Mouse (Mus musculus): ENCODE results near the gene Tspan18. TPM values are rescaled to one million over a fixed set of nuclear protein-coding genes. Genes with fewer than 3 reads are reported as not detected.

The Tspan18 gene
- polyA plus RNA-seq, 1 experiment from 2014 or later = 16.9 TPM

DNA sequence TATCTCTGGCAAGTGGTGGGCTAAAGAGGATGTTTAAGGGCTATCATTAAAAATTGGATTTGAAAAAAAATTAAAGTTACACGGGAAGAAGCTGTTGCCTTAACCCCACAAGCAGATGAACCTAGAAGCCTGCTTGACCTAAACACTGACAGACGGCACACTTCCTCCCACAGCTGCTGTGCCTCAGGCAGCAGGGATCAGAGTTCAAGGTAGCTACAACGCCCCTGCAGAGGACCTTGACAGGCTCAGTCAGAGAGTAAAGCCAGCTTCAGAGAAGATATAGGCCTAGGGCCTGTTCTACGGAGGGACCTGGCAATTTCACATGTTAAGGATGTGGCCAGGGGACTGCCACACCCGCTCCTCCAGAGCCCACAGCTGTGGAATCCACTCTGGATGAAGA is 161.8 kb downstream of the Tspan18 start:
- Histone ChIP-seq H3K36me3 (no peaks in the 10 kb centered on the region), H3K9me3 (no peaks in the 10 kb centered on the region), H3K27me3 (no peaks in the 10 kb centered on the region), H3K9ac (replicated peaks) (no peak overlapping the region), H3K4me2 (replicated peaks) (no peak overlapping the region), H3K27ac (replicated peaks) (no peak overlapping the region), H3K4me1 (peaks cover 50% of the 10 kb centered on the region), H3K4me3 (no peak overlapping the region)
- WGBS = 73% methylated on average over 5 of the region's 5 CpGs
- no peak for ATAC-seq (replicated peaks)

GRCm38 (mm10) chr2:93171929-93172328 is 162.4 kb downstream of the Tspan18 start:
- no peak overlapping the region for H3K9ac ChIP-seq (replicated peaks)
- no peak overlapping the region for H3K4me3 ChIP-seq
- no peaks in the 10 kb centered on the region for H3K9me3 ChIP-seq
- 76% methylated on average over 6 of the region's 6 CpGs for WGBS
- H3K36me3 ChIP-seq = no peaks in the 10 kb centered on the region
- no peak overlapping the region for H3K4me2 ChIP-seq (replicated peaks)
- peaks cover 46% of the 10 kb centered on the region for H3K4me1 ChIP-seq
- no peaks in the 10 kb centered on the region for H3K27me3 ChIP-seq
- ATAC-seq (replicated peaks) = no peak
- no peak overlapping the region for H3K27ac ChIP-seq (replicated peaks)

GRCm38 (mm10) chr2:93170845-93171200 is 163.5 kb downstream of the Tspan18 start:
- 55% methylated on average over 5 of the region's 5 CpGs for WGBS
- peaks cover 39% of the 10 kb centered on the region for H3K4me1 ChIP-seq
- no peaks in the 10 kb centered on the region for H3K36me3 ChIP-seq
- 0 out of 2 replicates have a peak overlapping the region, but pooled peaks have one; percentile 20 for H3K27ac ChIP-seq (replicated peaks)
- no peak overlapping the region for H3K4me3 ChIP-seq
- no peaks in the 10 kb centered on the region for H3K27me3 ChIP-seq
- no peak overlapping the region for H3K4me2 ChIP-seq (replicated peaks)
- ATAC-seq (replicated peaks) = no peak
- H3K9ac ChIP-seq (replicated peaks) = no peak overlapping the region
- no peaks in the 10 kb centered on the region for H3K9me3 ChIP-seq

- Histone ChIP-seq H3K27ac (replicated peaks) (0 out of 2 replicates have a peak overlapping the region, but pooled peaks have one; percentile 20), H3K27me3 (no peaks in the 10 kb centered on the region), H3K4me1 (peaks cover 33% of the 10 kb centered on the region), H3K4me3 (no peak overlapping the region), H3K9me3 (no peaks in the 10 kb centered on the region), H3K4me2 (replicated peaks) (no peak overlapping the region), H3K9ac (replicated peaks) (no peak overlapping the region), H3K36me3 (no peaks in the 10 kb centered on the region)
- ATAC-seq (replicated peaks) = no peak
- WGBS = 67% methylated on average over 19 of the region's 19 CpGs
Observed at GRCm38 (mm10) chr2:93170156-93170844, 164.0 kb downstream of the Tspan18 start.

DNA sequence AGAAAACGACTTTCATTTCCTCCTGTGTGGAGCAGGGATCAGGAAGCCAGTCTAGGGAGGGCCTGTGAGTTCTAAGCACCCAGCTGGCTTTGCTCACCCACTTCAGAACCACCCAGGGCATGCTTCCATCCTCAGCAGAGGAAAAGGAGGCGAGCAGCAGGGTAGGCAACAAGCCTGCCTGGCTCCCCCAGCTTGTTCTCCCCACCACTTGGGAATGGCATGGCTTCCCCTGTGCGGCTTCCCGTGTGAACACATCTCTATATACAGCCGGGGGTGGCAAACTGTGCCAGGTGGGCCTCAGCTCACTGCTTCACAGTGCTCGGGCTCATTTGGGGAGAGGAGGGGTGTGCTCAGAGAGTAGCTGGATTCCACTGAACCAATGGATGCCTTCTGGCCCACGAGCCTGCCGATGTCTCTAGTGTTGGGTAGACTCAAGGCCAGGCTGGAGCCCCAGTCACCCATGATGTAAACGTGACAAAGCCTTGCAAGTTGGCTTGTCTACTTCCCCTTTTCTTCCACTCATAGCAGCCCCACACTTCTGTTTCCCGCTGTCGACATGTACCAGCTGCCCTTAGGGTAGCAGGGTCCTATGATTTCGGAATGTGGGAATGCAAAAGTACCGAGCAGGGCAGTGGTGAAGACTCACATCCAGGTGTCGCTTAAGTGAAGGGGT is 167.4 kb downstream of the Tspan18 start:
- peaks cover 27% of the 10 kb centered on the region for H3K4me1 ChIP-seq
- 80% methylated on average over 14 of the region's 14 CpGs for WGBS
- peak; percentile 48; the same call in 1 of the 2 replicates for ATAC-seq (replicated peaks)
- no peaks in the 10 kb centered on the region for H3K9me3 ChIP-seq
- H3K27me3 ChIP-seq = no peaks in the 10 kb centered on the region
- no peaks in the 10 kb centered on the region for H3K36me3 ChIP-seq
- no peak overlapping the region for H3K4me3 ChIP-seq
- H3K9ac ChIP-seq (replicated peaks) = no peak overlapping the region
- no peak overlapping the region; the same call in 1 of the 2 replicates for H3K27ac ChIP-seq (replicated peaks)
- no peak overlapping the region for H3K4me2 ChIP-seq (replicated peaks)

- no peak overlapping the region; the same call in 1 of the 2 replicates for H3K27ac ChIP-seq (replicated peaks)
- no peaks in the 10 kb centered on the region for H3K27me3 ChIP-seq
- no peak for ATAC-seq (replicated peaks)
- H3K9ac ChIP-seq (replicated peaks) = no peak overlapping the region
- no peak overlapping the region for H3K4me2 ChIP-seq (replicated peaks)
- no peak overlapping the region for H3K4me3 ChIP-seq
- H3K36me3 ChIP-seq = no peaks in the 10 kb centered on the region
- peaks cover 22% of the 10 kb centered on the region for H3K4me1 ChIP-seq
- H3K9me3 ChIP-seq = no peaks in the 10 kb centered on the region
- WGBS = 79% methylated on average over 6 of the region's 6 CpGs
Observed at GRCm38 (mm10) chr2:93166295-93166694, 168.0 kb downstream of the Tspan18 start.

GRCm38 (mm10) chr2:93163750-93164335 is 170.5 kb downstream of the Tspan18 start:
- no peaks in the 10 kb centered on the region for H3K9me3 ChIP-seq
- peaks cover 14% of the 10 kb centered on the region for H3K4me1 ChIP-seq
- H3K4me3 ChIP-seq = no peak overlapping the region
- no peak overlapping the region for H3K9ac ChIP-seq (replicated peaks)
- no peak overlapping the region for H3K27ac ChIP-seq (replicated peaks)
- no peak for ATAC-seq (replicated peaks)
- 86% methylated on average over 6 of the region's 6 CpGs for WGBS
- no peaks in the 10 kb centered on the region for H3K27me3 ChIP-seq
- no peak overlapping the region for H3K4me2 ChIP-seq (replicated peaks)
- no peaks in the 10 kb centered on the region for H3K36me3 ChIP-seq

DNA sequence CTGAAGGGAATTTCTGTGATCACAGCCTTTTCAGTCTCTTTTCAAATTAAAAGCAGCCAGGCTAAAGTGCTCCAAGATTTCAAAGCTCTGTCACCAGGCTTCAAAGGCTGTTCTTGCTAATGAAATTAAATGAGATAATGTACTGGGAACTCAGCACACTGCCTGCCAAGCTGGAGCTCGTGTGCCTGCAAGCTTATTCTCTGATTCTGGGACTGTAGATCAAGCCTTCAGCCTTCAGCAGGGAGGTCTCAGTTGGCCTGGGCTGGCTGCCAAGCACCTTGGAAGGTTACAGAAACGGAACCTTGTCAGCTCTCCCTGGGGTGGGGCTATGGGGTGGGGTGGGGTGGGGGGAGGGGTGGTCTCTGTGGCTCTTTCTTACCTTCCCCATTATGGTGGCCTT is 171.0 kb downstream of the Tspan18 start:
- WGBS = 8% methylated on average over 2 of the region's 2 CpGs
- Histone ChIP-seq H3K27me3 (no peaks in the 10 kb centered on the region), H3K4me3 (no peak overlapping the region), H3K4me2 (replicated peaks) (no peak overlapping the region), H3K27ac (replicated peaks) (no peak overlapping the region), H3K4me1 (peaks cover 14% of the 10 kb centered on the region), H3K36me3 (no peaks in the 10 kb centered on the region), H3K9ac (replicated peaks) (no peak overlapping the region), H3K9me3 (no peaks in the 10 kb centered on the region)
- 0 out of 2 replicates have a peak, but pooled peaks have one; percentile 21 for ATAC-seq (replicated peaks)

GRCm38 (mm10) chr2:93162791-93163190 is 171.5 kb downstream of the Tspan18 start:
- Histone ChIP-seq H3K27me3 (no peaks in the 10 kb centered on the region), H3K9ac (replicated peaks) (no peak overlapping the region), H3K9me3 (no peaks in the 10 kb centered on the region), H3K4me3 (no peak overlapping the region), H3K36me3 (no peaks in the 10 kb centered on the region), H3K4me2 (replicated peaks) (no peak overlapping the region), H3K27ac (replicated peaks) (no peak overlapping the region), H3K4me1 (peaks cover 14% of the 10 kb centered on the region)
- WGBS = 73% methylated on average over 4 of the region's 4 CpGs
- ATAC-seq (replicated peaks) = no peak

DNA sequence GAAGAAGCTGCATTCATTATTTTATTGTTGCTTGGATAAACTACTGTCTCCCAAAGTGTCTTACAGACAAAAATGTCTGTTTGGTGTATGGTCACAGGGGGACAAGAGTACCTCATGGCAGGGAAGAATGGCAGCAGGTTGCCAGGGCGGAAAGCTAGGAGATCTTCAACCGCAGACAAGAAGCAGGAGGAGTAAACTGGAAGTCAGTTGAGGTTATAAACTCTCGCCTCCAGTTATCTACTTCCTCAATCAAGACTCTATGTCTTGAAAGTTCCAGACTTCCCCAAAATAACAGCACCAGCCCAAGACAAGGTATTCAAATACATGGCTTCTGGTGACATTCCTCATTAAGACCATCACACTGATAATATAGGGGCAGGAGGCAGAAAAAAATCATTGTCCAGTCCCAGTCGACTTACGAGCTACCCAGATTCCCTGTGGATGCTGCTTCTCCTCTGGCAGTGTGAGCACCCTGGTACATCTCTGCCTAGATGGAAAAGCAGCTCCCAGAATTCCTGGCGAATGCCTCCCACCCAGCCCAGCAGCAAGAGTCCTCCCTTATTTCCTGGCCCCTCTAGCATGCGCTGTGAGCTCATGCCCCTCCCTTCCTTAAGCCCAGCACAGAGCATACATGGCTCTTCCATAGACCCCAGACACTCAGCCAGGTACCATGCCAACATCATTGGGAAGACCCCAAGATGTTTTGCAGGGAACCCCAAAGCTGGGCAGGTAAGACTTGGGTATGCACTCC is 172.2 kb downstream of the Tspan18 start:
- H3K36me3 ChIP-seq = no peaks in the 10 kb centered on the region
- H3K4me3 ChIP-seq = no peak overlapping the region
- H3K27me3 ChIP-seq = no peaks in the 10 kb centered on the region
- H3K4me1 ChIP-seq = peaks cover 14% of the 10 kb centered on the region
- no peak overlapping the region for H3K4me2 ChIP-seq (replicated peaks)
- H3K9ac ChIP-seq (replicated peaks) = no peak overlapping the region
- H3K9me3 ChIP-seq = no peaks in the 10 kb centered on the region
- no peak for ATAC-seq (replicated peaks)
- 84% methylated on average over 7 of the region's 7 CpGs for WGBS
- no peak overlapping the region for H3K27ac ChIP-seq (replicated peaks)

DNA sequence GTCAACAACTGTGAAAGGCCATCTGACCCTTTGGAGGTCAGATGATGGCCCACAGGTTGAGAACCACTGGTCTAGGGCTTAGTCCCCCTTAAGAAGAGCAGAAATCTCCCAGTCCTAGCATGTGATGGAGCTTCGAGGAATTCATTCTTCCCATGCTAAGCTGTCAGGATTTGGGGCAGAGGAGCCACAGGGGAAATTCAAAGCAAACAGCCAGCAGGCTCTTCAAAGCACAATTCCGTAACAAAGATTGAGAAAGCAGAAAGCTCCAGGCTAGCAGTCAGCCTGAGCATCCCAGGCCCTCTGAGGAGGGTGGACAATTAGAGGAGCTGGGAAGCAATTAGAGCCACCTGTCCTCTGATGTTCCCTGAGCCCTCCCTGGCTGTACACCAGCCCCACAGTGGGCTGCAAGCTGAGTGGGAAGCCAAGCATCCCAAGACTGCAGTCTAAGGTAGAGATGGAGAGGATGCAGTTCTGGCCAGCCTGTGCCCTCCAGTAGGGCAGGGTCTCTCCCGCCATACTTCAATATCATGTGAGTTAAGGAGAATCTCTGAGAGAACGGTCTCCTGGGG is 173.8 kb downstream of the Tspan18 start:
- Histone ChIP-seq H3K4me2 (replicated peaks) (no peak overlapping the region), H3K9me3 (no peaks in the 10 kb centered on the region), H3K9ac (replicated peaks) (no peak overlapping the region), H3K27ac (replicated peaks) (no peak overlapping the region), H3K4me1 (peaks cover 9% of the 10 kb centered on the region), H3K4me3 (no peak overlapping the region), H3K27me3 (no peaks in the 10 kb centered on the region), H3K36me3 (no peaks in the 10 kb centered on the region)
- WGBS = 74% methylated on average over 4 of the region's 4 CpGs
- no peak for ATAC-seq (replicated peaks)
